Mouse (Mus musculus) bone marrow, adult 2 months (tissue): ENCODE results near the gene Ssh1.

Source experiments
- CTCF ChIP-seq: fragments of 200-500 bp; IDR thresholded peaks from 2 replicates; pipeline ENCODE4 v1.5.1; 2011; ENCODE audit warnings: low read length, control low read depth; ENCODE audit not compliant: control insufficient read depth, insufficient read depth
- POLR2A ChIP-seq: fragments of 200-500 bp; IDR thresholded peaks from 2 replicates; pipeline ENCODE4 v1.6.1; 2011; ENCODE audit warnings: low read depth, mild to moderate bottlenecking, control low read depth, low read length, borderline replicate concordance; ENCODE audit not compliant: control insufficient read depth

- TF ChIP-seq POLR2A = no peak
- TF ChIP-seq CTCF = no peak
Measured at GRCm38 (mm10) chr5:113977309-113977708, 16.4 kb downstream of the Ssh1 start.
